Mouse (Mus musculus) B cell, adult (primary cell): Measurements from ENCODE around the gene Hmg20b. TPM values are rescaled to one million over a fixed set of nuclear protein-coding genes. Genes with fewer than 3 reads are reported as not detected.

Experiments used
- total RNA-seq: library from RNA; stranded (reverse); gene quantifications from 4 replicates; pipeline ENCODE4 v1.2.4, GENCODE M21; 2023; ENCODE audit not compliant: inconsistent age

Gene Hmg20b
- total RNA-seq, result 64.5 to 77.9 TPM (median 72.9 TPM) in 4 replicates

DNA sequence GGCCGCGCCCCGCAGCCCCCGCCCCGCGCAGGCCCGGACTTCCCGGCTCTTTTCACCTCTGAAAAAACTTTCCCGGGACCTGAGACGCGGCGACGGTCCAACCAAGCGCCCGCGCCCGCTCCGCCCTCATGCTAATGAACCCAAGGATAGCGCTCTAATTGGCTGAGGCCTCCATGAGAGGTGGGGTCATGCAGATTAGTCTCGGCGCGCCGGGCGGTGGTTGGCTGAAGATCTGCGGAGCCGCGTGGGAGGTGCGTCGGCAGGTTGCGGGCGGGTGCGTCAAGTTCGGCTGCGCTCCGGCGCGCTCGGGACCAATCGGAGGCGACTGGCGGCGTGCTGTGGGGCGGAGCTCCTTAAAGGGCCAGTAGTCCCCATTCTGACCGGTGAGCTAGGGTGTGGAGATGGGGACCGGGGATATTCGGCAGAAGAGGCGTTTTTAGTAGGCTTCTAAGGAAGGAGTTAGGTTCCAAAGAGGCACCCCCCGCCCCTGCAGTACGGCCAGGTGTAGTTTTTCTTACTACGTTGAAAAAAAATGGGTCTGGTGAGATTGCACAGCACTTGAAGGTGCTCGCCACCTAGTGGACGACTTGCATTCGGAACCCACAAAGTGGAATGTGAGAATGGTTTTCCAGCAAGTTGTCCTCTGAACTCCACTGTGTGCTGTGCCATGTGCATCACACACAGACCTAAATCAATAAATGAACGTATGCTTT lies at the start of gene Hmg20b:
Gene Hmg20b (minus strand): TSS at position 130 of the 713 bp plus-strand sequence.

DNA sequence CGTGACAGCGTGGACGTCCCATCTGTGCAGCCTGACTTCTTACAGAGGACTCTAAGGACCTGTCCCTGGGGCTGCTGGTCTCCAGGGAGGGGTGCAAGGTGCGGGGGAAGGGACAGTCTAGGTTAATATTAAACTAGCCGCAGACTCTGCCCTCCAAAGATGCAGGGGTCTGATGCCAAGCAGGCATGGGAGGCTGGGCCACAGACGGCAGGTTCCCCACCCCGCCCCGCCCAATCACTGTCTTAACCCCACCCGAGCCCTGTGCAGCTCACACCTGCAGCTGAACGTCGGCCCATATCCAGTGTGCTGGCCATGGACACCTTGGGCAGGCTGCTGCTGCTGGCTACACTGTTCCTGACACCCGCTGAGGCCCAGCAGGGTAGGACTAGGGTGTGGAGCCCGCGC lies 42.5 kb upstream of the Hmg20b start, which contains the start of gene Smim24:
Gene Smim24 (plus strand): TSS at position 271 of the 405 bp plus-strand sequence.

DNA sequence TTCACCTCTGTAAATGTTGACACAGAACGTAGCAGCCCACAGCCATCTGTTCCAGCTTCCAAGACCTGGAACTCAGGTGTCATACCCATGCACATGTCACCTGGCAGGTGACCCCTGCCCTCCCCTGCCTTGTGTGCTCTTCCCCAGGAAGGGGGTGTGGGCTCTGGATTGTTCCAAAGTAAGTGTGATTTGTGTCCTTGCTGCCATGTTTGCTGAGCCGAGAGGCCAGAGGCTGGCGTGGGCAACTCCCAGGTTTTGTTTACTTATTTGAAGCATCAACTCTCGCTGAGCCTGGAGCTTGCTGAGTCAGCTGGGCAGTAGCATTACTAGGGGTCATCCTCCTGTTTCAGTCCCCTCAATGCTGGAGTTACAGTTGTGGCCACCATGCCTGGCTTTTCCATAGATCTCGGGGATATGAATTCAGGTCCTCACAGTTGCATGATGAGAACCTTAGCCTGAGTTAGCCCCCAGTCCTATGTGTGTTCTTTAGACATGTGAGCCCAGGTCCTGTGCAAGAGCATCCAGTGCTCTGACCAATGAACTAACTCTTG lies 38.3 kb upstream of the Hmg20b start, which contains the start of gene Gm48552:
Gene Gm48552 (plus strand): TSS at position 501 of the 551 bp plus-strand sequence.

DNA sequence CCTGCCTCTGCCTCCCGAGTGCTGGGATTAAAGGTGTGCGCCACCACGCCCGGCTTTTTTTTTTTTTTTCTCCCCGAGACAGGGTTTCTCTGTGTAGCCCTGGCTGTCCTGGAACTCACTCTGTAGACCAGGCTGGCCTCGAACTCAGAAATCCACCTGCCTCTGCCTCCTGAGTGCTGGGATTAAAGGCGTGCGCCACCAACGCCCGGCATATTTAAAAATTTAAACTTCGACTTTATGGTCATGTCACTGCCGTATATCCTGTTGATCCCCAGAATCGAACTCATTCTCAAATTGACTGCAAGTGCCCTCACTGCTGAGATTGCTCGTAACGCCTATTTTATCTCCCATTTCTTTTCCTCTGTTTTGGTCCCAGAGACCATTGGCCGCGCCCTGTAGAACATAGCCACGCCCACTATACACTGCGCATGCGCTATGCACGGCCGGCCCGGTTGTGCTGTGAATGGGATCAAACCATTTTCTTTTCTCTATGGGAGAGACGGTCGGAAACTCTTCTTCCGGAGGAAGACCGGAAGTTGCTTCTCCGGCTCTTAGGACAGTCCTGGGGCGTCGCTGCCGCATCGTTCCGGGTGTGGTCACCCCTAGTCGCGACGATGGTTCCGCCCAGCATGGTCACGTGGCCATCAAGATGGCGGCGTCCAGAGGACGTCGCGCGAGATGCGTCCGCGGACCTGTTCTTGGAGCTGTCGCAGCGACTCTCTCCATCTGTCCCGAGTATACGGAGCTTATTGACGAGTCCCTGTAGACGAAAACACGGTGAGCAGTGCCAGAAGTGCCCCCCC lies 33.7 kb upstream of the Hmg20b start, which contains the start of the genes Dohh and Gm48551:
Gene Dohh (plus strand): TSS at position 627 of the 803 bp plus-strand sequence.
Gene Gm48551 (plus strand): TSS at position 665 of the 803 bp plus-strand sequence.

DNA sequence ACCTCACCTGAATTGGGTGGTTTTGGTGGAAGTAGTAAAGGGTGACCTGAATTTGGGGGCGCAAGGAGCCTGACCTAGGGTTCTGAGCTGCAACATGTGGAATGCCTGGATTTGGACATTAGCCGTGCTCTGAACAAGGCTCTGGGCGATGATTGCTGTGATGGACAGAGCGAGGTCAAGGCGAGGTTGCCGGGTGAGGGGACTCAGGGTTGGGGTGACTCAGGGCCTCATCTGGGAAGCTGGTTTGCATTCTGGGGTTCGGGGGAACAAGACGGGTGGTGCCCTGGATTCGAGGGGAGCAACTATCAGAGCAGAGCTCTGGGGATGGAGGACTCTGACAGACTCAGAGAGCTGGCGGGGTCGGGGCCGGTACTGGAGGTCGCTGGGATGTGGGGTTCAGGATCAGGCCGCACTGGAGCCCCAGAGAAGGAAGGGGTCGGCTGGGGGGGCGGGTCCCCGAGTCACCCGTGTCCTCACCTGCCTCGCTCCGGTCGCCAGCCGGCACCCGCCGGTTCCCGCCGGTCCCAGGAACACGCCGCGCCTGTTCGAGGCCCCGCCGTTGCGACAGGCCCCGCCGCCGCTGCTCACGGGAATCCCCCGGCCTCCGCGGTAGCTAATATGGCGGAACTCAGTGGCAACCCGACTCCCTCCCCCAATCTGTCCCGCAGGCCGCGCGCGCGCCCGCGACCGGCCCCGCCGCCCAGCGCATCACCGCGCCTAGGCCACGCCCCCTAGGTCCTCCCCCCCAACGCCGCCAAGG lies 27.7 kb upstream of the Hmg20b start, which contains the start of gene Fzr1:
Gene Fzr1 (minus strand): TSS at position 724 of the 760 bp plus-strand sequence.

DNA sequence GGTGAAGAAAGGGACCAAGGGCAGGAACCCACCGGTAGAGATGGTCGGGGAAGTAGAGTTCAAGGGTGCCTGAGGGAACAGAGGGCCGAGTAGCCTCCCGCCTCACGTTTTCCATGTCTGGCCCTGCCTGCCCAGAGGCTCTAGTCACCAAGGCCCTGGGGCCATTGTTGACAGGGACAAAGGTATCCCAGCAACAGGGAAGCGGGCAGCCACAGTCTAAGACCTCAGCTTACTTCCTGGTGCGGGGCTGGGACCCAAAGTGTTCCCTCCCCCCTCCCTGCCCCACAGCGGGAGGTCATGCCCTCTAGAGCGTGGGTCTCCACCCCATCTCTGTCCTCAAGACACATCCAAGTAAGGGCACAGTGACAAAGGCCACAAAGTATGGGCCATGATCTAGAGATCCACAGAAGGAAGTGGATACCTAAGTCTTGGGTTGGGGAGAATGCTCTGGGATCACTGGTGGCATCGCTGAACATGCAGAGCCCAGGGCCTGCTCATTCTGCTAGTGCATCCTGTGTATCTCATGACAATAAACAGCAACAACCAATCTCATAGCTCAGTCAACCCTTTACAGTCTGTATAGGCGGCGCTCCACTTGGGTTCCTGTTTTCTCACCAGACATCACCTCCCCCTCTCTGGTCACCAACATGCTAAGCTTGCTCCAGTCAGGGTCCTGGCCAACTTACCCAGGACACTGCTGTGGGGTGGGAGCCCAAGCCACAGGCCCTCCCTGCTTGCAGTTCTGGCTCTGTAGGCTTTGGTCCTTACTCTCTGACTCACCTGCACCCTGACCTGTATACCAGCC lies 15.6 kb upstream of the Hmg20b start, which contains the start of gene 4930404N11Rik:
Gene 4930404N11Rik (minus strand): TSS at position 145 of the 805 bp plus-strand sequence.

DNA sequence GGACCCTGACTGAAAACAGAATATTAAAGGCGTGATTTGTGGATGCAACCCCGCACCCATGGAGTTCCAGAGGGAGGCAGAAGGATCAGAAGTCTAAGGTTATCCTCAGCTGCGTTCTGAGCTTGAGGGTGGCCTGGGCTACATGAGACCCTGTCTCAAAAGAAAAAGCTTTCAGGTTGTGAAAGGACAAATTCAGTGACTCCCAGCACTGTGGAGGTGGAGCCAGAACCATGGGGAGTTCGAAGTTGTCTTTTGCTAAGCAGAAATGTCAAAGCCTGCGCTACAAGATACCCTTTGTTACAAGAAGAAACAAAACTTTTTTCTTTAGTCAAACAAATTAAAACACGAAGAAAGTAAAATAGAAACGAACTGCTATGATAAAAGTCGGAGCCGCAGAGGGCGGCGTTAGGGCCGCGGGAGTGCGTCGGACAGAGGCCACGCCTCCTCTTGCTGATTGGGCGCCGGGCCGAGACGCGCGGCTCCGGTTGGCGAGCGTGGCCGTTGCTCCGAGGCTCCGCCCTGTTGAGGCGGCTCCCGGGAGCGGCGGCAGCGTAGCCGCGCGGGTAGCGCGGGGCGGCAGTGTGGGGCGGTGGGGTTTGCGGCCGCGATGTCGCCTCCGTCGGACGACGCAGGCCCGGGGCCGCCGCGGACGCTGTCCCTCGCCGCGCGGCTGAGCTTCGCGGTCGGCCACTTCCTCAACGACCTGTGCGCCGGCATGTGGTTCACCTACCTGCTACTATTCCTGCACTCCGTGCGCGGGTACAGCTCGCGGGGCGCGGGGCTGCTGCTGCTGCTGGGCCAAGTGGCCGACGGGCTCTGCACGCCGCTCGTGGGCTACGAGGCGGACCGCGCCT lies 6.9 kb upstream of the Hmg20b start, which contains the start of gene Mfsd12:
Gene Mfsd12 (plus strand): TSS at position 501 of the 854 bp plus-strand sequence.

DNA sequence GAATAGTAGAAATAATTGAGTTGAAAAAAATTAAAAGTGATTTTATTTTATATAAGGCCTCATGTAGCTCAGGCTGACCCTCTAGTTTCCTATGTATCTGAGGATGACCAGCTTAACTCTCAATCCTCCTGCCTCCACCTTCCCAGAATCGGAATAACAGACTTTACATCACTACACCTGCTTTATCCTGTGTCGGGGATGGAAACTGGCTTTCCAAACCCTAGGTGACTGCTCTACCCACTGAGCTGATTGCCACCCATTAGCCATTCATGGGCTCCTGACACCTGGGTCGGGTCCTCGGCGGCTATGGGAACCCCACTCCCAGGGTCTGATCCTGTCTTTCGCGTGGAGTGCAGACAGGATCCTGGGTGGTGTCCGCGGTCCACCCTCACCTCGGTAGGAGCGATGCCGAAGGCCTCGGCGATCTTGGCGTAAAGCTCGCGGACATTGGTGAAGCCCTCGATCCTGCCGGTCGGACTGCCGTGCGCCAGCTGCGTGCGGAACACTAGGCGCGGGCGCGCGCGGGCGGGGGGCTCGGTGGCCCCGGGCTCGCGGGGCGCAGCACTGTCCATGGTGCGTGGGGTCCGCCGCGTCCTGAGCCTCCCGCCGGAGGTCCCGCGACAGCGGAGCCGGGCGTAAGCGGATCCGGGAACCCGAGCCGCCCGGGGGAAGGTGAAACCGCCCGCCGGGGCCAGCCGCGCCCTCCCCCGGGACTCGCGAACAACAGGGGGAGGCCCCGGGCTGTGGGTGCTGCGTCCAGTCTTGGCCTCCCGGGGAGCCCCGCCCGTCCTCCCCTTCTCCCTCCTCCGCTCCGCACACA lies 7.4 kb downstream of the Hmg20b start, which contains the start of gene Gipc3:
Gene Gipc3 (minus strand): TSS at position 581 of the 820 bp plus-strand sequence.

DNA sequence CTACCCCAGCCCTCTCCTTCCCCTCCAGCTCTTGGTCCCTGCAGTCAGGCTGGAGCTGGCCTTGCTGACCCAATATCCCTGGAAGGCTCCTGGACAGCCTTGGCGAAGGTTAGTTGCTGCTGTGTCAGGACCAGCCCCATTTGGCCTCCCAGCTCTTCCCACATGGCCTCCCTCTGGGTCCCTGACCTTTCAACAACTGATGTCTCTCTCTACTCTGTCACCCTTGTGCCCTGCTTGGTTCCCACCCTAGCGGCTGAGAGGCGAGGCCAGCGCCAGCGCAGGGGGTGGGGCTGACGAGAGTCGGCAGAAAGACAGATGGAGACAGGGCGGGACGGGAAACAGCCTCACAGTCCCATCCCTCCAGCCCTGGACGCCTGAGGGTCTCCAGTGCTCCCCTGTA lies 21.9 kb downstream of the Hmg20b start, which contains the start of gene Tbxa2r:
Gene Tbxa2r (plus strand): TSS at position 346 of the 400 bp plus-strand sequence.

DNA sequence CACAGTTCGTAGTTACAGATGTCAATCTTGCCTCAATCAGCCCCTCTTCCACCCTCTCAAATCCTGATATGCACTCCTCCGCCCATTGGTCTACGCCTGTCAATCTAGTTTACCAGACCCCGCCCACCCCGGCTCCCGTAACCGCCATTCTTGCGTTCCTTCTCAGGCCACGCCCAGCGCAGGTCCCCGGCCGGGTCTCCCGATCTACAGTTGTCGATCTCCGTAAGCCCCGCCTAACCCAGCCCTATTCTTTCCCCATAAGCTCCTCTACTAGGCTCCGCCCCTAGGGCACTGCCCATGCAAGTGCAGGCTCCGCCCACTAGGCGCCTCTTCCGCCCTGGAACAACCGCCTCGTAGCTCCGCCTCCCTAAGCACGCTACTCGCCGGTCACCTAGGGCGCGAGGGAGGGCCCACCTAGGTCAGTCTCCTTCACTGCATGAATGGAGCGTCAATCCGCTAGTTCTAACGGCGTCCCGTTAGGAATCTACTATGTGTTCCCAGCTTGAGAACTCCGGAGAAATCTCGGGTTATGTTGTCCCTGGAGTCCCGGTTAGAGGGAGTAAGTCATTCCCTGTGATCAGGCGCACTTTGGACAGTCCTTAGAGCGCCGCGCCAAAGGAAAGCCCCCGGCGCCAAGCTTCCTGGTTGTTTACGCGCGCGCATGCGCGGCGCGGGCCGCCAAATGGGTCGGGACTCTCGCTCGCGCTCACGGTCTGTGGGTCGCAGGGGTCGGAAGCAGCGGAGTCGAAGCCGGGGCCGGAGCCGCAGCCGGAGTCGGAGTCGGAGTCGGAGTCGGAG lies 29.5 kb downstream of the Hmg20b start, which contains the start of gene Cactin:
Gene Cactin (plus strand): TSS at position 554 of the 798 bp plus-strand sequence.

Other genes with a start within 250 kb of the Hmg20b start
- gene Map2k2, start 244.6 kb downstream of the Hmg20b start, total RNA-seq, result 129 to 154 TPM (median 146 TPM) in 4 replicates
- 96.3 to 108 TPM (median 102 TPM) in 4 replicates for gene Zbtb7a, start 215.3 kb downstream of the Hmg20b start, total RNA-seq
- 56.6 to 67.0 TPM (median 64.0 TPM) in 4 replicates for gene Pias4, start 182.6 kb downstream of the Hmg20b start, total RNA-seq
- gene Eef2, start 173.8 kb downstream of the Hmg20b start, total RNA-seq, result 2,010 to 2,056 TPM (median 2,036 TPM) in 4 replicates
- gene Dapk3, start 167.5 kb downstream of the Hmg20b start, total RNA-seq, result 75.8 to 91.0 TPM (median 85.2 TPM) in 4 replicates
- not detected in 4 replicates for gene 4930442H23Rik, start 166.6 kb downstream of the Hmg20b start, total RNA-seq
- not detected in 4 replicates for gene Nmrk2, start 148.4 kb downstream of the Hmg20b start, total RNA-seq
- gene Atcay, start 119.6 kb downstream of the Hmg20b start, total RNA-seq, result not detected in 4 replicates
- 2.6 to 7.2 TPM (median 4.5 TPM) in 4 replicates for gene Zfr2, start 117.3 kb downstream of the Hmg20b start, total RNA-seq
- 22.2 to 31.3 TPM (median 26.5 TPM) in 4 replicates for gene Matk, start 97.5 kb downstream of the Hmg20b start, total RNA-seq
- gene Mrpl54, start 83.5 kb downstream of the Hmg20b start, total RNA-seq, result 128 to 138 TPM (median 136 TPM) in 4 replicates
- 41.2 to 44.0 TPM (median 42.6 TPM) in 4 replicates for gene Apba3, start 83.5 kb downstream of the Hmg20b start, total RNA-seq
- gene Tjp3, start 58.9 kb downstream of the Hmg20b start, total RNA-seq, result 12.7 to 18.0 TPM (median 17.5 TPM) in 4 replicates
- gene Pip5k1c, start 57.5 kb downstream of the Hmg20b start, total RNA-seq, result 150 to 166 TPM (median 155 TPM) in 4 replicates
- 45.1 to 49.2 TPM (median 46.9 TPM) in 4 replicates for gene Cactin, start 29.4 kb downstream of the Hmg20b start, total RNA-seq
- gene Tbxa2r, start 21.7 kb downstream of the Hmg20b start, total RNA-seq, result 3.0 to 4.6 TPM (median 3.8 TPM) in 4 replicates
- gene Gipc3, start 7.2 kb downstream of the Hmg20b start, total RNA-seq, result 0.42 to 1.0 TPM (median 0.82 TPM) in 4 replicates
- gene Mfsd12, start 7.0 kb upstream of the Hmg20b start, total RNA-seq, result 9.2 to 15.5 TPM (median 12.6 TPM) in 4 replicates
- 5.8 to 7.9 TPM (median 7.7 TPM) in 4 replicates for gene 4930404N11Rik, start 15.3 kb upstream of the Hmg20b start, total RNA-seq
- 38.8 to 48.3 TPM (median 46.2 TPM) in 4 replicates for gene Fzr1, start 28.0 kb upstream of the Hmg20b start, total RNA-seq
- gene Dohh, start 33.9 kb upstream of the Hmg20b start, total RNA-seq, result 33.2 to 44.7 TPM (median 38.4 TPM) in 4 replicates
- 1.4 to 2.8 TPM (median 1.9 TPM) in 4 replicates for gene Gm48551, start 34.0 kb upstream of the Hmg20b start, total RNA-seq
- 1.8 to 11.0 TPM (median 4.5 TPM) in 4 replicates for gene Gm48552, start 38.5 kb upstream of the Hmg20b start, total RNA-seq
- 4.3 to 7.4 TPM (median 6.4 TPM) in 4 replicates for gene Smim24, start 42.6 kb upstream of the Hmg20b start, total RNA-seq
- 15.2 to 21.2 TPM (median 16.2 TPM) in 4 replicates for gene Nfic, start 105.2 kb upstream of the Hmg20b start, total RNA-seq
- gene Celf5, start 132.2 kb upstream of the Hmg20b start, total RNA-seq, result 0.13 TPM in 1 of 4 replicates, not detected in the others
- 110 to 118 TPM (median 115 TPM) in 4 replicates for gene Ncln, start 145.9 kb upstream of the Hmg20b start, total RNA-seq
- gene S1pr4, start 149.7 kb upstream of the Hmg20b start, total RNA-seq, result 50.5 to 55.7 TPM (median 53.1 TPM) in 4 replicates
- gene Gna15, start 173.7 kb upstream of the Hmg20b start, total RNA-seq, result 5.7 to 6.9 TPM (median 6.4 TPM) in 4 replicates
- gene Gna11, start 194.7 kb upstream of the Hmg20b start, total RNA-seq, result 21.6 to 29.7 TPM (median 24.6 TPM) in 4 replicates
- 319 to 355 TPM (median 326 TPM) in 4 replicates for gene Aes, start 209.0 kb upstream of the Hmg20b start, total RNA-seq
- gene Tle2, start 224.1 kb upstream of the Hmg20b start, total RNA-seq, result 4.0 to 6.9 TPM (median 4.3 TPM) in 4 replicates